Mouse (Mus musculus) left cerebral cortex, postnatal 36 days (tissue): ENCODE results near the gene Micall2. TPM values are rescaled to one million over a fixed set of nuclear protein-coding genes. Genes with fewer than 3 reads are reported as not detected.
"Not testable (repeated sequence)": the region's sequence is repeated elsewhere in the genome, so short reads cannot be mapped to it uniquely, and the experiment has no call there.

Source experiments
- DNase-seq, 2 experiments: peaks; one replicate each; pipeline ENCODE4 v3.0.0; 2021 to 2022; ENCODE audit warnings: low spot score in 2 of 2, mixed read lengths in 1 of 2
- intact Hi-C: fragments of 180-260 bp; cut with DNase I; formaldehyde crosslinking; loops from one replicate; pipeline ENCODE4 v1.15.1; 2025
- total RNA-seq, 2 experiments: library from RNA; stranded (reverse); gene quantifications; 2 replicates each; pipeline ENCODE4 v1.2.3; 2021

The Micall2 gene
- total RNA-seq, 2 experiments from 2014 or later, result 1.7 to 3.4 TPM

DNA sequence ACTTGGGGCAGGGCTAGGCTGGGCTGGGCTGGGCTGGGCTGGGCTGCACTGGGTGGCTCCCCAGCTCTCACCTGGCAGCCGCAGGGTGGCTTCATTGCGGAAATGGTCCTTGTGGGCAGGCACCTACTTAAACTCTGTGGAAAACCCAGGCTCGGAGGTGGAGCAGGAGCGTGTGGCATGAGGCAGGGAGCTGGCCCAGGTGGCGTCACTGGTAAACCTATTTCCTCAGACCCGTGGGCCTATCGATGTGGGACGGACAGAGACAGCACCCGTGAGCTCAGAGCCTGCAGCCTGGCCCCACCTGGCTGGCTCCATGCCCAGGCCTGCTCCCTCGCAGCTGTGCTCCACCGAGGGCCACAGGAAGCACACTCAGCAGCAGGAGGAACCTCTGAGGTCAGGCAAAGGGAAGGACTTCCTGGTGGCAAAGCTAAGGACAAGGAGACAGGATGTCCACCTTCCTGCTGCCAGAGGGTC is 3.5 kb downstream of the Micall2 start:
- DNase-seq, result no peak
- intact Hi-C loops, result no loop called here

DNA sequence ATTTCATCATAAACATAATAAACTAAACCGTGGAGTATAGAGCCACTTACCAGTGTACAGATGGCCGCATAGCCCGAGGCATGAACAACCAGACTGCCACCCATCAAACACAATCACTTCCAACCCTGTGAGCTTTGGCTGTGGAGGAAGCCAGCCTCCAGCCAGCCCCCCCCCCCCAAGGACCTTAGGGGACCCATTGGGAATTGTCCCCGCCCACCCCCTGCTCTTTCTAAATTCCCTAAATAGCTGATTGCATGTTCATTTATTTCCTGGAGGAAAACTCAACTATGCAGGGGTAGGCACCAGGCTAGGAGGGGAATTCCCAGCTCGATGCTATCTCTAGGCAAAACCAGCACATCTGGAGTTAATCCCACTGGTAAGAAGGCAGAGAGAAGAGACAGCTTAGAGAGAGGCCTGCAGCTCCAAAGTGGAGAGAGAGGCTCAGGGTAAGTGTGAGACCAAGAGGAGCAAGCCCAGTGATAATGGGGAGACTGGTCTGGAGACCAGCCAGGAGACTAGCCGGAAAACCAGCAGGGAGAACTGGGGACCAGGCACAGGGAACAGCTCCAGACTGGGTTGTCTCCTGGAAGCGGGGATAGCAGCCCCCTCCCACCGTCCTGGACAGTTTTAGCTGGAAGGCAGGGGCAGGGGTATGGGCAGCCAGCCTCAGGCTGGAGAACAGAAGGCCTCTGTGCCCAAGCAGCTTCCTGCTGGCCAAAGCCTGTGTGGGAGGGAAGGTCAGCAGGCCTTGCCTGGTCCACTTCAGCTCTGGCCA is 5.2 kb downstream of the Micall2 start:
- DNase-seq, result no peak
- intact Hi-C loops, result no loop called here

DNA sequence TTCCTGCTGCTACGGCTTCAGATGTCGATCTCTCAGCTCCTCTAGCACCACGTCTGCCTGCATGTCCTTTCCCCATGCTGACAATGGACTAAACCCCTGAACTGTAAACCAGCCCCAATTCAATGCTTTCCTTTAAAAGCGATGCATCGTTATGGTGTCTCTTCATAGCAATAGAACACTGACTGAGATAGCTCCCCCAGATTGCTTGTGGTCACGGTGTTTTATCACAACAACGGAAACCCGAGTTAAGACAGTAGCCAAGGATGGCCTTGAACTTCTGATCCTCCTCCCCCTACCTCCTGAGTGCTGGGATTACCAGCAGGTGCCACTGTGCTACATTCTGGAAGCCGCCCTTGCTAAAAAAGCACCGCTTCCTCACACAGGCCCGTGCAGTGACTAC is 8.9 kb downstream of the Micall2 start:
- intact Hi-C loops, result no loop called here
- DNase-seq, result no peak

DNA sequence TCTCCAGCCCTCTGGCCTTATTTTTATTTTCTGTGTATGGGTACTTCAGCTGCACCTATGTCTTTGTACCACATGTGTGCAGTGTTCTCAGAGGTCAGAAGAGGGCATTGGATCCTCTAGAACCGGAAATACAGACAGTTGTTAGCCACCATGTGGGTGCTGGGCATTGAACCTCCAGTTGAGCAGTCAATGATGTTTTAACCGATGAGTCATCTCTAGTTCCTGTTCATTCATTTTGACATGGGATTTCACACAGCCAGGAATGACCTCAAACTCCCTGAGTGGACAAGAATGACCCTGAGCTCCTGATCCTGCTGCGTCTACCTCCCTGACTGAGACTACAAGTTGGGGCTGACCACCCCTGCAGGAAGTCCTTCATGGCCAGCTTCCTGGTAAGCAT is 9.9 kb downstream of the Micall2 start:
- no peak for DNase-seq

DNA sequence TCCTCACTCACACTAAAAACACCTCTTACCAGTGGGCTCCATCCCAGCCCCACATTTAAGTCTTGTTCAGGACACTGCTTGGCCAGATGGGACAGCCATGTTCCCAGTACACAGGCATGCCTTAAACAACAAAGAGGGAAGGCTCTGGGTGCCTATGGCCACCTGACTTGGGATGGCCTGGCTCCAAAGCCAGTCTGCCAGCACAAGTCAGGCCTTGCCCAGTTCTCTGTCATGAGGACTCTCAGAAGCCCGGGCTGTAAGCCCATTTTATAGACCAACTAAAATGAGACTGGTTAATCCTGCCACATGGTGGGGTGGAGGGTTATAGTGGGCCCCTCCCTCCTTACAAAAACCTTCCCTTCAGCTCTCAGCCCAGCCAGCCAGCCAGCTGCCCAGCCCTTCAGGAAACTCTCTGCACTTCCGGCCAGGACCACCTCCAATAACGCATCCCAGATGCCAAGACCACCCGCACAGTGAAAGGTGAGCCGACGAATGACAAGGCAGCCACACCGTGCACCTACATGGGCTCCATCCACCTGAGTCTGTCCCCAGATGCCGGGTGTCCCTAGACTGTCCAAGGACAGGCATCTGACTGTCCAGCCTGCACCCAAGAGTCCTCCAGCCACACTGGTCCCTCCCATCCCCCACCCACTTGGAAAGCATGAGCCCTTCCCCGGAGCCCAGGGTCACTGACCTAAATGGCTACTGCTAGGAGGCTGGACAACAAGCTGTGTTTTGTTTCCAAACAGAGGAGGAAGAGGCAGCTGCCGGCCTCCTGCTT is 11.6 kb downstream of the Micall2 start:
- intact Hi-C loops, result no loop called here
- no peak for DNase-seq

More for the DNA sequence above, 9.9 kb downstream of the Micall2 start:
- intact Hi-C loops, result no loop called here

DNA sequence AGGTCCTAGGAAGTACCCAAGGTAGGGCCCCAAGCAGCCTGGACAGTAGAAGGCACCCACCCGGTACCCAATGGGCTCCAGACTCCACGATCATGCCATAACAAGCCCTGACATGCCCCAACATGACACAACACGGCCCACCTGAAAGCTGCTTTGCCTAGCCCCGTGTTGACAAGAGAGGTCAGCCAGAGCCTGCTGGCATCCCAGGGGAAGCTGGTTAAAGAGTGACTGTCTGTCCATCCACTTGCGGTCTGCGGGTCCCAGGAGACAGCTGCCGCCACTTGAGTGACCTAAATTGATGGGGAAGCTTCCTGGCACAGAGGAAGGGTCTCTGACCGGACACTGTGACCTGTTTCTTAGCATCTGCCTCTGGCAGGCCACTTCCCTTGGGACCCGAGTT is 13.0 kb downstream of the Micall2 start:
- DNase-seq, result no peak
- intact Hi-C loops, result no loop called here

DNA sequence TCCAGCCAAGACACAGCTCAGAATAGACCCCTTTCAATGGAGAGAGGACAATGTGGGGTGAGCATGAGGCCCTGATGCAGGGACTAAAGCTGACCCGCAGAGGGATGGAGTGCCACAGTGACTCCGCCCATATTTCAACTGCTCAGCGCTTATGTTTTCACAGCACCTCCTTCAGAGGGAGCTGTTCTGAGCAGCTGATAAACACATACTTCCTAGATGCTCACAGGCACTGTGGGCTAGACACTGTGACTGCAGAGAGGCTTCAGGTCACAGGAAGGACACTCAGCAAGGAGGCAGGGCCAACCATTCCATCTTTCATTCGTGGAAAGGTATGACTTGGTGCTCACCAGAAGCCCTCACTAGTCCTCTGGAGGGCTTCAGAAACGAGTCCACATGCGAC is 13.4 kb downstream of the Micall2 start:
- DNase-seq, result no peak
- intact Hi-C loops, result no loop called here

DNA sequence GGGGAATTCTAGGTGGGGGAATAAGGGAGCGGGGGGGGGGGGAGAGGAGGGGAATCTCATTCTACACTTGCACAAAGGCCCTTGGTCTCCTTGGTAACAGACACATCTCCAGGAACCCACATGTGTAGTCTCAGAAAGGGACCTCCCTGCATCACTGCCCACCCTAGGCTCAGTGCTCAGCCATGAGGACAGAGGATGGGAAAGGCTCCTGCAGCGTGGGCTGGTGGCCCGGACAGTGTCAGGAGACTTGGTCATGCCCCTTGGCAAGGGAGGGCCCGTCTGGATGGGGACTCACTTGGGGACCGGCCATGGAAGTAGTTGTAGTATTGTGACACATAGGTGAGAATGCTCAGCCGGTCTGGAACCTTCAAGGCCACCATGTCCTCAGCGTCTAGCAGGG is 17.2 kb downstream of the Micall2 start:
- intact Hi-C loops, result no loop called here
- DNase-seq, result no peak

DNA sequence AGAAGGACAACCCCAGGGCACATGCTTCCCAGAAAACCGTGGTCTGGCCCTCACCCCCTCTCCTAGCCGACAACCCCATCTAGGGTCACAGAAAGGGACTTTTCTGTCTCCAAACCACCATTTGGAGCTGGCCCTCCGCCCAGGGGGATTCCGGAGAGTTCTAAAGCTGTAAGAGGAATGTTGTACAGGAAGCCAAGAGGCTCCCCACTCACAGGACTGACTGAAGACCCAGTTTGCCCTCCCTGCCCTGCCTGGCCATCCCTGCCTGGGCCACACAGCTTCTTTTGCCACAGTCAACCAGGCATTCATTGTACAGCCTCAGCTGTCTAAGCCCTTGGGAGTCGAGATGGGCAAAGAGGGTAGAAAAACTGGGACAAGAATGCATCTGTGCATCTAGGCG is 17.6 kb downstream of the Micall2 start:
- no peak for DNase-seq
- intact Hi-C loops, result no loop called here

DNA sequence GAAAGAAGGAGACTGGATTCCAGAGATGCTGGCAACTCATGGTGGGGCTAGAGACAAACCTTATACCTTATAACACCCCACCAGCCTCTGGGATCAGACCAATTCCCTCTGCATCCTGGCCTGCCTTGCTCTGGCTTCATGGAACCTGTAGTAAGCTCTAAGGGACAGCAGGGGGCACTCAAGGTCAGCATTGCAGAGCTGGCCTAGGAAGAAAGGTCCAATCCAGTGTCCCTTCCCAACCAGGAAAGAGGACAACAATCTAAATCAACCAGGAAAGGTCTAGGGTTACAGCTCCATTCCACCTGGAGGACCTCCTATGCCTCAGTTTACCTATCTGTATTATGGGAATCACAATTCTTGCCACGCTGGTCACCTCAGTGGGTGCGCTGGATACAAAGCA is 18.4 kb downstream of the Micall2 start:
- peak; percentile 25 to 39 for DNase-seq
- intact Hi-C loops, result loop anchor here (1.0 kb wide), 1 partner anchor 33 kb away; no protein-coding TSS in a partner anchor

DNA sequence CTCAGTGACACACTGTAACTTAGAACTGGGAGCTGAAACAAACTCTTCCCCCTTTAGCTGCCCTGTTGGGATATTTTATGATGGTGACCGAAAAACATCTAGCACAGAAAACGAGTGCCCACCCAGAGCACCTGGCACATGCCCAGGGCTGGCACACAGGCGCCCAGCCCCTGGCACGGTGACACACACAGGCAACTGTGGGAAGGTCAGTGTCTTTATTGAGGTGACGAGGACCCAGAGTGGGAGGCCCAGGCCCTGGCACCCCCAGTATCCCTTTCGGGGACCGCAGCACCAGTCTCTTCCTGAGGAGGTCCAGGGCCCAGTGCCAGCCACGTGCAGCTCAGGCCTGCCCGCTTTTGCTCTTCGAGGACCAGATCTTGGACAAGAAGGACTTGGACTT is 29.6 kb downstream of the Micall2 start:
- DNase-seq, result no peak
- intact Hi-C loops, result no loop called here

DNA sequence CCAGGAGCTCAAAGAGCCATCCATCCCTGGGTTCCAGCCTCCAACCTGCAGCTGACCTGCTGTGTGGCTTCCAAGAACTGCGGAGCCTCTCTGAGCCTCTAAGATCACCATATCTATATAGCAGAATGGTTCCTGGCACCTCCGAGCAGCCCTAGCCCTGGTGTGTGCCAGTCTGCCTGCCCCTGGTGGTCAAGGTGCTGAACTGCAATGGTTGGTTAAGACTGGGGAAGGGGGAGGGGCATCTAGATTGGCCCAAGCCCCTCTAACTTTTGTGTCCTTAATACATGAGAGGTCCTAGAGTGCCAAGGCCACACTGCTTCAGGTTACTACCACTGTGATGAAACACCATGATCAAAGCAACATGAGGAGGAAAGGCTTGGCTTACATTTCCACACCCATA is 33.2 kb downstream of the Micall2 start:
- DNase-seq, result no peak

DNA sequence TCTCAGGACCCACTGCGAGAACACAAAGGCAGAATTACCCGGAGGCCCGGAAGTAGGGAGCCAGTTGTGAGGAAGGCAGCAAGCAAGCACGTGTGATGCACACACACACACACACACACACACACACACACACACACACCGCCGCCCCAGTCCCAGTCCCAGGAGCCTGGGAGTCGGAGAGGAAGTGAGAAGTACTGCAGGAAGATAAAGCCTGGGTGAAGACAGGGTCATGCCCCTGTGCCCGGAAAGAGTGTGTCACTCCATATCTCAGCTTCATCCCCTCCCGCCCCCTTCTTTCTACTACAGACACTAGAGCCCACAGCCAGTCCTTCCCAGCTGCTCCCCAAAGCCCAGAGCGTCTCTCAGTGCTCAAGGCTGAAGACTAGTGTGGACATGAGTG is 33.9 kb downstream of the Micall2 start:
- intact Hi-C loops, result no loop called here

More for the DNA sequence above, 33.2 kb downstream of the Micall2 start:
- intact Hi-C loops, result no loop called here

DNA sequence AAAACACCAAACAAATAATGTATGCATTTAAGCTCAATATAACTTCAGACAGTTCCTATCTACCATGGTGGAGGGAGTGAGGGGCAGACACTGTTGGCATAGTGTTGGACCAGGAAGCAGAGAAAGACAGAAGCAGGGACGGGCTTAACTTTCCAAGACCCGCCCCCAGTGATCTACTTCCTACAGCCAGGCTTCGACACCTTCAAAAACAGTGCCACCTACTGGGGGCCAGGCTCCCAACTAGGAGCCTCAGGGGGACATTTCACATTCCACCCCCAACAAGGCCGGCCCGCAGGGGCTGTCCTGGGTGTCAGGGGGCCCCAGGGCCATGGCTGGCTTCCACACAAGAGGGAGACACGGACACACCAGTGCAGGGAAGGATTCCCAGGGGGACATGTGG is 39.2 kb downstream of the Micall2 start:
- intact Hi-C loops, result no loop called here
- no peak for DNase-seq

More for the DNA sequence above, 33.9 kb downstream of the Micall2 start:
- DNase-seq, result no peak

DNA sequence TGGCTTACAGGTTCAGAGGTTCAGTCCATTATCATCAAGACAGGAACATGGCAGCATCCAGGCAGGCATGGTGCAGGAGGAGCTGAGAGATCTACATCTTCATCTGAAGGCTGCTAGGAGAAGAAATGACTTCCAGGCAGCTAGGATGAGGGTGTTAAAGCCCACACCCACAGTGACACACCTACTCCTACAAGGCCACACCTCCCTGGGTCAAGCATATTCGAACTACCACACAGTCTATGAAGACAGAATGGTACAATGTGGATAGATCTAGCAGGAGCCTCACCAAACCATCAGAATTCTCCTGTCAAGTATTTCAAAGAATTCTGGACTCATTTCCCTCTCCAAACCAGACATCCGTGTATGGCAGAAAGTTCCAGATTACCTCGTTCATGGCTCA is 40.3 kb downstream of the Micall2 start:
- intact Hi-C loops, DNase-seq: not testable (repeated sequence)

DNA sequence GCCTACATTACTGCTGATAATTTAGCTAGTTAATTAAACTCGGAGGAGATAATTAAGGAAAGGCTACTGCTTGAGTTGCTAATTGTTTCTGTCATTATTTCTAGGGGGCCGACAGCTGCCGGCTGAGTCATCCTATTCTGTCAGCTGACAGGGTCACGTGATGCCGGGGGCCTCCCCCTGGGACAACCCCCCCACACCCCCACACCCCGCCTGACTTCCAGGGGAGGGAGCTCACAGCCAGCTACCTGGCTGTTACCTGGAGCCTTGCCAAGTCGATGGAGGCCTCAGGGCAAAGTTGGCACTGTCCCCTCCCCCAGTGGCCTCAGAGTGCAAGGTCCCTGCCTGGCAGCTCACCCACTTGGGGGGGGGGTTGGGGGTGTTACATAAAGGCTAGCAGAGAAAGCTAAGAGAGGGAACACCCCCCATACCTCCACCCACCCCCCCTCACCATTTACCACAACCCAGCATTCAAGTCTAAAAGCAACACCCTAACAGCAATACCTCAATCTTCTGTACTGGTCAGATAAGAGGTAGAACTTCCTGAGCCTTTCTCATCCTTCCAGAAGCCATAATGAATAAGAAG is 41.1 kb downstream of the Micall2 start:
- intact Hi-C loops, result no loop called here
- no peak for DNase-seq

DNA sequence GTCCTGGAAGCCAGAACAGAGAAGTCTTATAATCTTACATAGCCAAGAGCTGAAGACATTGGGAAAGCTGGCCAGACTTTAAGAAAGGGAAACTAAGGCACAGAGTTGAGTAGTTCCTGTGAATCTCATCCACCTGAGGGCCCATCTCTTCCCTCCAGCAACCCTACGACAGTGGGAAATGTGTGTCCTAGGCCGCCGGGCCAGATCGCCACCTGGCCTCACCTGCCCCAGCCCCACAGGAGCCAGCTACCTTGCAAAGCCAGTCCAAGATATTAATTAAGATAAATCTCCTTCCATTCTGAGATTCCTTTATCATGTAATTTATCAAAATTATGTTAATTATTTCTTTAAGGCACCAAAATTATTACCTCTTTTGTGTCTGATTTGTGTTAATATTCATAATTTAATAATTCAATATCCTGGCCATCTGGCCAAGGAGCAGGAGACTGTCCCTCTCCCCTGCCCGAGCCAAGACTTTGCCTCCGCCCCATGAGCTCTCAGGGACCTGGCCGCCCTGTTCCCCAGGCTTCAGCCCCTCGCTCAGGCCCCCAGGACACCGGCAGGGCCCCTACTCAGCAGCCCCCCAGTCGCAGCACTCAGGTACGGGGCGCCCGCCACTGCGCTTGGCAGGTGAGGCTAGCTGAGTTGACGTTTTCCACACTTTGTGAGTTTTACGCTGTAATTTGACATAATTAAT is 41.7 kb downstream of the Micall2 start:
- no peak for DNase-seq

DNA sequence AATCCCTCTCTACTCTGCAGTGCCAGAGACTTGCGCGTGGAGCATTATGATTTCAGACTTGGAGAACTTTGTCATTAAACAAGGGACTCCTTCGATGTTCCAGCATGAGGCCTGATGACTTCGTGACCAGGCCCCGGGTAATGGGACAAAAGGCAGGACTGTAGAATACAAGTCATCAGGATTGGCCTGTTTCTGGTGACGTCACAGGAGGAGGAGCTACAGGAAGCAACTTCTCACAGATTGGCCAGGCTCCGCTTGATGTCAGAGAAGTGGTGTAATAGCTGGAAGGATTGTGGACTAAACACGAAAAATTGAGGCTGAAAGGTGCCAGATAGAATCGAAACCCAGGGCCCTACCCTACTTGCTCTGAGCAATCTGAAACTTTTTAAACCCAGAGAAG is 45.3 kb downstream of the Micall2 start:
- DNase-seq, result no peak
- intact Hi-C loops, result no loop called here

More for the DNA sequence above, 41.7 kb downstream of the Micall2 start:
- intact Hi-C loops, result no loop called here

DNA sequence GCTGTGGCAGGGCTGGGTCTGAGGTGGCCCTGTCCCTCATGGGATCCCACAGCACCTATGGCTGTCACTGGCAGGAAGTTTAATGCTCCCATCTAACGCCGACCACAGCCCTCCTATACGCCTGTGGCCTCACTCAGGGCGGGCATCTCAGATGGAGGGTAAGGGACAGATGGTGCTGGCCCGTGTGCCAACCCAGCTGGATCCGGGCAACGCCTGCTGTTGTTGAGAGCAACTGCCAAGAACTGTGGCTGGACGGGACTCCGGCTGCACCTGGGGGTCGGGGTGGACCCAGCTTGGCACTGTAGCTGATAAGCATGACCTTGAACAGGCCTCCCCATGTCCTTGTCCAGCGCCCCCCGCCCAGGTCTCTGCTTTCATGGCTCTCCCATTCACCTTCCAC is 47.8 kb downstream of the Micall2 start:
- intact Hi-C loops, result loop anchor here (5.0 kb wide), 1 partner anchor 151 kb away; no protein-coding TSS in a partner anchor
- DNase-seq, result no peak

DNA sequence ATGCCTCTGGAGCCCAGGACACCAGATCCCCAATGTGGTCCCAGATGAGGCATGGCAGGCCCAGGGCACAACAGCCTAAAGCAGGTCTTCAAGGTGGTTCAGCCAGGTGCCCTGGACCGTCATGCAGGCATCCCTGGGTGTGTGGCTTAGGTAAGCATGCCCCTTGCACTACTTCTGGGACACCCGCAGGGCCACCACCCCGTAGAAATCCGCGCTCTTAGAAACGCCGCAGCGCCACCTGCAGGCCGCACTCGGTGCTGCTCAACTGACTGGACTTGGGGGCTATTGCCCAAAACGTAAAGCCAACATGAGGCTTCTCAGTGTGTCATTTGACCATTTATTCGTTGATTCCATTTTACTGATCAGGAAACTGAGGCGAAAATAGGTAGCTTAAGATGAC is 48.5 kb downstream of the Micall2 start:
- DNase-seq, result no peak
- intact Hi-C loops, result loop anchor here (5.0 kb wide), 1 partner anchor 150 kb away; no protein-coding TSS in a partner anchor
